Mouse (Mus musculus) midbrain, embryonic 11.5 days (tissue): ENCODE measurements at regions not wholly inside any gene's neighbourhood (a gene's known extent, or its start where the extent isn't known, plus 50 kb on each side); places are given as distances from the start of the nearest gene placed in this dataset.

Experiments
- ATAC-seq: fragments of 200-750 bp; cut with Nextera tagmentation; 2 replicates; pipeline ENCODE4 v1.8.0; 2017; ENCODE audit warnings: moderate TSS enrichment, moderate library complexity; ENCODE audit not compliant: low FRiP score
- DNase-seq: peaks from one replicate; pipeline ENCODE4 v3.0.0; 2015; ENCODE audit warnings: low spot score; ENCODE audit errors: missing footprints
- H3K27ac ChIP-seq: fragments of 300-500 bp; sonication (generic); 2 replicates; pipeline ENCODE4 v1.5.1; 2014; ENCODE audit warnings: low read depth, low read length
- H3K27me3 ChIP-seq: fragments of 300-500 bp; sonication (generic); 2 replicates; pipeline ENCODE4 v1.6.1; 2014; ENCODE audit warnings: mild to moderate bottlenecking, low read length, moderate library complexity, mixed read lengths; ENCODE audit not compliant: control insufficient read depth, insufficient read depth
- H3K36me3 ChIP-seq: fragments of 300-500 bp; sonication (generic); 2 replicates; pipeline ENCODE4 v1.6.1; 2014; ENCODE audit warnings: mild to moderate bottlenecking, low read length, moderate library complexity, mixed read lengths; ENCODE audit not compliant: control insufficient read depth, insufficient read depth
- H3K4me1 ChIP-seq: fragments of 300-500 bp; sonication (generic); 2 replicates; pipeline ENCODE4 v1.6.1; 2014; ENCODE audit warnings: low read length; ENCODE audit not compliant: control insufficient read depth, insufficient read depth
- H3K4me2 ChIP-seq: fragments of 300-500 bp; sonication (generic); 2 replicates; pipeline ENCODE4 v1.6.1; 2014; ENCODE audit warnings: mild to moderate bottlenecking, moderate library complexity
- H3K4me3 ChIP-seq: fragments of 300-500 bp; sonication (generic); 2 replicates; pipeline ENCODE4 v1.5.1; 2014; ENCODE audit warnings: low read depth, low read length
- H3K9ac ChIP-seq: fragments of 300-500 bp; sonication (generic); 2 replicates; pipeline ENCODE4 v1.6.1; 2014; ENCODE audit warnings: low read length
- H3K9me3 ChIP-seq: fragments of 300-500 bp; sonication (generic); 2 replicates; pipeline ENCODE4 v1.6.1; 2016; ENCODE audit warnings: low read length; ENCODE audit not compliant: control insufficient read depth
- WGBS: fragments of 180-500 bp; shearing (Covaris S2); extraction: QIAGEN DNeasy Blood & Tissue Kit; methylation state at CpG from one replicate; pipeline ENCODE4 v1.1.7; 2014; 5-methylcytosine and 5-hydroxymethylcytosine counted together

DNA sequence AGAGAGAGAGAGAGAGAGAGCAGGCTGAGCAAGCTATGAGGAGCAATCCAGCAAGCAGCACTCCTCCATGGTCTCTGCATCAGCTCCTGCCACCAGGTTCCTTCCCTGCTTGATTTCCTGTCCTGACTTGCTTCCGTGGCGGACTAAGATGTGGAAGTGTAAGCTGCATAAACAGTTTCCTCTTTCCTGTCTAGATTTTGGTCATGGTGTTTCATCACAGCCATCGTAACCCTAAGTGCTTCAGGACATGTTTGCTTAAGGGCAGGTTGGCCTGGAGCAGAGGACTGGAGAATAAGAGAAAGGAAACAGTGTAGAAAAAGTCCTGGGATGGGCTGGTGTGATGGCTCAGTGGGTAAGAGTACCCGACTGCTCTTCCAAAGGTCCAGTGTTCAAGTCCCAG, 133.9 kb downstream of the Dyrk2 start:
- no peak overlapping the region for H3K4me3 ChIP-seq
- H3K9ac ChIP-seq, result no peak overlapping the region
- no peak for DNase-seq
- no peaks in the 10 kb centered on the region for H3K36me3 ChIP-seq
- H3K4me1 ChIP-seq, result no peaks in the 10 kb centered on the region
- H3K27ac ChIP-seq, result no peak overlapping the region
- H3K4me2 ChIP-seq, result no peak overlapping the region
- ATAC-seq, result no peak
- H3K9me3 ChIP-seq, result no peaks in the 10 kb centered on the region
- no peaks in the 10 kb centered on the region for H3K27me3 ChIP-seq
- WGBS, result 89% methylated on average over 4 of the region's 4 CpGs

DNA sequence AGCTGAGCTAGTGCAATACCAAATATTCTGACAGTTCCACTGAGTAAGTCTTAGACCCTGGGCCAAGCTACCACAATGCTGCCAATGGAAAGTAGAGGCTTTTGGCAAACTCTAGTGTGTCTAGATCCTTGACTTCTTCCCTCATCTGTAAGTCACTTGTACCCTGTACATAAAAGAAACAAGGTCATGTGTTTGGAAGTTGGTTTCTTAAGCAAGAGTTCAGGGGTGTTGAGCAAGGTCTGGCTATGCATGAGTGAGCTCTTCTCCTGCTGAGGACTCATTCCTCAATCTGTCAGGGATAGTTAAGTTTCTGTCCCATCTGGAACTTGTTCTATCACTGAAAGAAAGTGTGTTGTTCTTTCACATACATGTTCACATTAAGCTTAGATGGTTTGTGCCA, 132.9 kb downstream of the Dyrk2 start:
- no peak for ATAC-seq
- no peak overlapping the region for H3K27ac ChIP-seq
- H3K4me1 ChIP-seq, result no peaks in the 10 kb centered on the region
- H3K9me3 ChIP-seq, result no peaks in the 10 kb centered on the region
- no peak overlapping the region for H3K4me3 ChIP-seq
- no peaks in the 10 kb centered on the region for H3K27me3 ChIP-seq
- H3K9ac ChIP-seq, result no peak overlapping the region
- H3K4me2 ChIP-seq, result no peak overlapping the region
- H3K36me3 ChIP-seq, result no peaks in the 10 kb centered on the region
- no peak for DNase-seq

DNA sequence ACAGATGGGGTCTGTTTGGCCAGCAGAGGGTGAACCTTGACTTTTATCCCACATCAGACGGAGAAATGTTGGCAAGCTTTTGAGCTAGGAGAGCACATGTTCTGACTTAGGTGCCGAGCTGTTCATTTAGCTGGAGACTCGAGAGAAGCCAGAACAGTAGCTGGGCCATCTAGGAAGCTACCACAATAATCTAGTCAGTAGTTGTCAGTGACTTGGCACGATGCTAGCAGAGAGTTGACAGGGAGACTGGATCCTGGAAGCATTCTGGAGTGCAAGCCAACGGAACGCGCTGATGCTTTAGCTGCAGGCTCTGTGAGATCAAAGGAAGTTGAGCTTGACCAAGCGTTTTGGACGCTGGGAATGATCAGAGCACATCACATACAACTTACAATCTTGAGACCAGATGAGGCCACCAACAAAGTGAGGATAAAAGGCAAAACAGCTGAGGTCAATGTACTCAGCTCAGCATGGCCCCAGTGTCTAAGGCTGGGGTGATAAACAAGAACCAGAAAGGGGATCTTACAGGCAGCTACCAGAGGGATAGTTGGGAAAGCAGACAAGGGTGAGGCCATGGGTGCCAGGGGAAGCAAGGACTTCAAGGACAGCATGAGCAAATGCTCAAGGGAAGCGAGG, 130.0 kb downstream of the Dyrk2 start:
- DNase-seq (no peak), ATAC-seq (no peak)
- no peaks in the 10 kb centered on the region for H3K4me1 ChIP-seq
- 79% methylated on average over 10 of the region's 10 CpGs for WGBS
- no peak overlapping the region for H3K4me3 ChIP-seq
- no peak overlapping the region for H3K9ac ChIP-seq
- no peak overlapping the region for H3K27ac ChIP-seq
- H3K9me3 ChIP-seq, result no peaks in the 10 kb centered on the region
- H3K27me3 ChIP-seq, result no peaks in the 10 kb centered on the region
- H3K36me3 ChIP-seq, result no peaks in the 10 kb centered on the region
- H3K4me2 ChIP-seq, result no peak overlapping the region

DNA sequence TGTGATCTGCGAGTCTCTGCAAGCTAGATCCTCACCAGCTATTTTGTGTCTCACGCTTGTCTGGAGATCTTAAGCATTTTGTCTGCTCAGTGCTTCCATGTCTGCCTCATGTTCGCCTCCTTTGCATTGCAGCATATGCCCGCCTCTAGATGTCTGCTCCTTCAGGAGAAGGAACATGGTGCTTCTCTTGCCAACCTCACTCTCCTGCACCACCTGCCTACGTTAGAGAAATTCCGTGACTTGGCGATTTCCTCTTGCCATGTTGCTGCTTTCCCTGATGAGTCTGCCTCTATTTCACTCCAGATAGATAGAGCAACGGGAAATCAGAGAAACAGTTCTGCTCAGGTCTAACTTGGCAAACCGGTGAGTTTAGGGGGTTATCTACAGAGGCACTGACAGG, 126.2 kb downstream of the Dyrk2 start:
- Histone ChIP-seq H3K4me3 (no peak overlapping the region), H3K27me3 (no peaks in the 10 kb centered on the region), H3K9me3 (no peaks in the 10 kb centered on the region), H3K4me2 (no peak overlapping the region), H3K4me1 (peaks cover 5% of the 10 kb centered on the region; the same call in 1 of the 2 replicates), H3K9ac (no peak overlapping the region), H3K27ac (no peak overlapping the region), H3K36me3 (no peaks in the 10 kb centered on the region)
- no peak for ATAC-seq
- 91% methylated on average over 9 of the region's 9 CpGs for WGBS
- no peak for DNase-seq

DNA sequence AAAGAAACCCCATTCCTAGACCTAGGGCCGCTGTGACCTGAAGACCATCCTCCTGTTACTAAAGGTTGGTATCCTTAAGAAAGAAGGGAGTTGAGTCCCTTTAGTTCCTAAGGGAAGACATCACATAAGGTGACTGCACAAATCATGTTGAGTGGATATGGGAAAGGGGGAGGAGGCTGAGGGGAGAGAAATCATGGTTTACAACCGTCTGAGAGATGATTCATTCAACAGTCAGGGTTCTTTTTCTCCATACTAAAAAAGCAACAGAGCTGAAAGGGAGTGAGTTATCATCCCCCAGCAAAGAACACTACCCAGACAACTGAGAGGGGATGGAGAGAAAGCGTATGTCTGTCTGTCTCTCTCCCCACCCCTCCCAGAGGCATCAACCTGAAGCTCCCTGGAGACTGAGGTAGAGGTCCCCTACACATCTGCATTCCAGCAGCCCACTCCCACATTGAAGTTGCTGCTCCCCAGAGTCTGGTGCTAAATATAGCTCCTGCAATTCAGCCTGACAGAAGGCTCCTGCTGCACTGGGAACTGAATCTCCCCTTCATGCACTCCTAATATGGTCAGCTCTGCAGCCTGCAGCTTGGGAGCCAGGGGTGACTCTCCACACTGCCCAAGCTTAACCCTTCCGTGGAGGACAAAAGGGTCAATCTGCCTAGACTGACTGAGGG, 123.2 kb downstream of the Dyrk2 start:
- H3K4me2 ChIP-seq, result no peak overlapping the region
- H3K27ac ChIP-seq, result no peak overlapping the region
- H3K9me3 ChIP-seq, result no peaks in the 10 kb centered on the region
- H3K4me1 ChIP-seq, result peaks cover 5% of the 10 kb centered on the region; the same call in 1 of the 2 replicates
- H3K4me3 ChIP-seq, result no peak overlapping the region
- H3K9ac ChIP-seq, result no peak overlapping the region
- no peaks in the 10 kb centered on the region for H3K36me3 ChIP-seq
- DNase-seq (no peak), ATAC-seq (no peak)
- H3K27me3 ChIP-seq, result no peaks in the 10 kb centered on the region
- 53% methylated on average over 4 of the region's 4 CpGs for WGBS

DNA sequence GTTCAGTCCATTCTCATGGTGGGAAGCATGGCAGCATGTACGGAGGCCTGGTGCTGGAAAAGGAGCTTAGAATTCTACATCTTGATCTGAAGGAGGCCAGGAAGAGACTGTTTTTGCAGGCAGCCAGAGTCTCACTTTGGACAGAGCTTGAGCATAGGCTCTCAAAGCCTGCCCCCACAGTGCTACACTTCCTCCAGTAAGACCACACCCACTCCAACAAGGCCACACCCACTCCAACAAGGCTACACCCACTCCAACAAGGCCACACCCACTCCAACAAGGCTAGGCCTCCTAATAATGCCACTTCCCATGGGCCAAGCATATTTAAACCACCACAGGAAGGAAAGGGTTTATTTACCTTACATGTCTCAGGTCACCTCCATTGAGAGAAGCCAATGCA, 121.0 kb downstream of the Dyrk2 start:
- Histone ChIP-seq H3K4me3 (no peak overlapping the region), H3K4me2 (no peak overlapping the region), H3K27ac (no peak overlapping the region), H3K9me3 (no peaks in the 10 kb centered on the region), H3K4me1 (peaks cover 5% of the 10 kb centered on the region; the same call in 1 of the 2 replicates), H3K36me3 (no peaks in the 10 kb centered on the region), H3K27me3 (no peaks in the 10 kb centered on the region), H3K9ac (no peak overlapping the region)
- whole genome bisulfite sequencing, result 89% methylated on average over 1 of the region's 1 CpGs
- DNase-seq (no peak), ATAC-seq (no peak)

DNA sequence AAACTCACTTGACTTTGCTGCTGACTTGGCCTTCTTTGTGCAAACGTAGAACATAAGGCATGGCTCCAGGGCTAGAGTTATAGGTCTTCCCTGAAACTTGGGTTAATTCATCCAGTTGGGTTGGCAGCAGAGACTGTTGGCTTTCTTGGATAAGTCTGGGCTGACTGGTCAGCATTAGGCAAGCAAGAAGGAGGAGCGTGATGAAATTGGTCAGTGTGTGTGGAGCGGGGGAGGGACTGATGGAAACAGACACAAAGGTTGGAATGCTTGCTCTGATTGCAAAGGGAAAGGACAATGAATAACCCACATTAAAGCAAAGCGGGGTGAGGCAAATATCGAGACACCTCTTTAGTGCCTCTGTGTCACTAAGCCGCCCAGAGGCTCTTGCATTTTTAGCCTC, 120.3 kb downstream of the Dyrk2 start:
- DNase-seq (no peak), ATAC-seq (no peak)
- H3K9ac ChIP-seq, result no peak overlapping the region
- WGBS, result 63% methylated on average over 6 of the region's 6 CpGs
- H3K4me3 ChIP-seq, result no peak overlapping the region
- H3K4me2 ChIP-seq, result no peak overlapping the region
- no peaks in the 10 kb centered on the region for H3K9me3 ChIP-seq
- H3K36me3 ChIP-seq, result no peaks in the 10 kb centered on the region
- no peak overlapping the region for H3K27ac ChIP-seq
- H3K27me3 ChIP-seq, result no peaks in the 10 kb centered on the region
- peaks cover 5% of the 10 kb centered on the region; the same call in 1 of the 2 replicates for H3K4me1 ChIP-seq

DNA sequence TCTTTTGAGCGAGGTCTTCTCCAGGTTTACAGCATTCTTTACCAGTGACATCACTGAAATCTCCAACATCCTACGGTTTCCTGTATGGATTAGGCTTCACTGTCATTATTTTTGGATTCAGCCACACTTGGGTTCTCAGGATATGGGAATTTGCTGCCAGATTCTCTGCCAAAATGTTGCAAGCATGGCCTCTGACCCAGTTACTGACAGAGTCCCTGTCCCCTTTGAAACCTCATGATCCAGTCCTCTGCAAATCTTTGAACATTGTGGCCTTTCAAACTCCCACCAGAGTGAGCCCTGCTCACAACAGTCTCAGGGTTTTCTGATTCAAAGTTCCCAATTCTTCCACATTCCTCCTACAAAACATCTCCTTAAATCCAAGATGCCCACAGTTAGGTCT, 118.9 kb downstream of the Dyrk2 start:
- no peaks in the 10 kb centered on the region for H3K9me3 ChIP-seq
- ATAC-seq (no peak), DNase-seq (no peak)
- H3K9ac ChIP-seq, result no peak overlapping the region
- no peaks in the 10 kb centered on the region for H3K27me3 ChIP-seq
- H3K4me1 ChIP-seq, result peaks cover 5% of the 10 kb centered on the region; the same call in 1 of the 2 replicates
- H3K36me3 ChIP-seq, result no peaks in the 10 kb centered on the region
- H3K4me2 ChIP-seq, result no peak overlapping the region
- H3K27ac ChIP-seq, result no peak overlapping the region
- no peak overlapping the region for H3K4me3 ChIP-seq
- WGBS, result 85% methylated on average over 2 of the region's 2 CpGs

DNA sequence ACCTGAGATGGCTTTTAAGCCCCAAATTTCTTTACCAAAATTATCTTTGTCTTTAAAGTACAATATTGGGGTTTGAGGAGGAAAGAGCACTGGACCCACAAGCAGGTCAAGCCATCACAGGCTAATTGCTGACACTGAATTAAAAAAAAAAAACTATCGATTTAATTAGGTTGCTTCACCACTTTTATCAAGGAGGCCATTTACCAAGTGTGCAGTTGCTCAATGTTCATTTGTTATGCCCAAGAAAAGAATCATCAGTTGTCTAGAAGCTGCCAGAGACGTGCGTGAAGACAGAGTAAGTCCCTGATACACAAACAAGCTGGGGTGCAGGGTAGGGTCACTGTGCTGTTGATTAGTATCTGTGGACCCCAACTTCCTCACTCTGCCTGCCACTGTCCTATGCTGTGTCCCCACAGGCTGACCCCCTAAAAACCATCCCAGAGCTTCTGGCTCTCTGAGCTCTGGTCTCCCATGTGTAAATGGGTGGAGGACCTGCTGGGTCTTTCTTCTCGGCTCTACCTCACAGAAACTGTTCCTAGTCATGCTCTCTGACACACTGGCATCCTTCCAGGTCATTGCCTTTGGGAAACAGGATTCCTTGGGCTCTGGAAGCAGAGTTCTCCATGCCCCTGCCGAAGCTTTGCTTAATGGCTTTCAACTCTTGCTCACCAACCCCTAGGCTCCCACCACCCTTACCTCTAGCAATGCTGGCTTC, 116.8 kb downstream of the Dyrk2 start:
- Histone ChIP-seq H3K9ac (no peak overlapping the region), H3K27ac (no peak overlapping the region), H3K36me3 (no peaks in the 10 kb centered on the region), H3K9me3 (no peaks in the 10 kb centered on the region), H3K4me1 (no peaks in the 10 kb centered on the region), H3K4me3 (no peak overlapping the region), H3K27me3 (no peaks in the 10 kb centered on the region), H3K4me2 (no peak overlapping the region)
- no peak for ATAC-seq
- 87% methylated on average over 5 of the region's 5 CpGs for WGBS
- DNase-seq, result peak; percentile 70
